Mouse (Mus musculus): ENCODE results near the gene Ddias. TPM values are rescaled to one million over a fixed set of nuclear protein-coding genes. Genes with fewer than 3 reads are reported as not detected.

The Ddias gene
- total and polyA plus RNA-seq, 2 experiments from 2014 or later, result 2.4 to 3.7 TPM

- no peak for DNase-seq (ENCODE audit: low spot score)
- ATAC-seq (ENCODE audit: low FRiP score), result no peak
- H3K27me3 ChIP-seq (ENCODE audit: insufficient read depth, low read length), result no peaks in the 10 kb centered on the region
- no peak overlapping the region for H3K27ac ChIP-seq (ENCODE audit: low read depth, low read length)
- H3K9me3 ChIP-seq (ENCODE audit: low read length), result no peaks in the 10 kb centered on the region
- no peak overlapping the region for H3K9ac ChIP-seq (replicated peaks; ENCODE audit: low read length, poor library complexity, severe bottlenecking)
- H3K36me3 ChIP-seq (ENCODE audit: insufficient read depth, low read length), result no peaks in the 10 kb centered on the region
- TF ChIP-seq CTCF (IDR thresholded peaks at IDR 0.05), result no peak
- no peak overlapping the region for H3K4me2 ChIP-seq (ENCODE audit: low read depth, low read length, poor library complexity, severe bottlenecking)
- H3K4me3 ChIP-seq (ENCODE audit: low read depth, low read length), result no peak overlapping the region
- no peaks in the 10 kb centered on the region for H3K4me1 ChIP-seq (ENCODE audit: insufficient read depth, low read length)
- 81% methylated on average over 5 of the region's 5 CpGs for WGBS
These were observed 22.0 kb upstream of the Ddias start for GRCm38 (mm10) chr7:92896036-92896435.

GRCm38 (mm10) chr7:92893478-92893877, 19.4 kb upstream of the Ddias start:
- 52% methylated on average over 3 of the region's 3 CpGs for WGBS
- Histone ChIP-seq H3K9ac (replicated peaks; ENCODE audit: low read length, poor library complexity, severe bottlenecking) (no peak overlapping the region), H3K4me2 (ENCODE audit: low read depth, low read length, poor library complexity, severe bottlenecking) (no peak overlapping the region), H3K4me1 (ENCODE audit: insufficient read depth, low read length) (no peaks in the 10 kb centered on the region), H3K9me3 (ENCODE audit: low read length) (no peaks in the 10 kb centered on the region), H3K27me3 (ENCODE audit: insufficient read depth, low read length) (no peaks in the 10 kb centered on the region), H3K27ac (ENCODE audit: low read depth, low read length) (no peak overlapping the region), H3K36me3 (ENCODE audit: insufficient read depth, low read length) (no peaks in the 10 kb centered on the region), H3K4me3 (ENCODE audit: low read depth, low read length) (no peak overlapping the region)
- no peak for ATAC-seq (ENCODE audit: low FRiP score)
- TF ChIP-seq CTCF (IDR thresholded peaks at IDR 0.05), result peak; percentile 53
- no peak for DNase-seq (ENCODE audit: low spot score)

- ATAC-seq (ENCODE audit: low FRiP score), result no peak
These were observed 16.7 kb upstream of the Ddias start for GRCm38 (mm10) chr7:92890618-92891230.

GRCm38 (mm10) chr7:92890211-92890610, 16.2 kb upstream of the Ddias start:
- no peaks in the 10 kb centered on the region for H3K9me3 ChIP-seq (ENCODE audit: low read length)
- no peak for TF ChIP-seq CTCF (IDR thresholded peaks at IDR 0.05)
- no peak overlapping the region for H3K9ac ChIP-seq (replicated peaks; ENCODE audit: low read length, poor library complexity, severe bottlenecking)
- no peak for DNase-seq (ENCODE audit: low spot score)
- no peak overlapping the region for H3K4me3 ChIP-seq (ENCODE audit: low read depth, low read length)
- no peaks in the 10 kb centered on the region; the same call in 1 of the 2 replicates for H3K36me3 ChIP-seq (ENCODE audit: insufficient read depth, low read length)
- ATAC-seq (ENCODE audit: low FRiP score), result no peak
- no peaks in the 10 kb centered on the region for H3K27me3 ChIP-seq (ENCODE audit: insufficient read depth, low read length)
- H3K27ac ChIP-seq (ENCODE audit: low read depth, low read length), result no peak overlapping the region
- no peaks in the 10 kb centered on the region for H3K4me1 ChIP-seq (ENCODE audit: insufficient read depth, low read length)
- WGBS, result 68% methylated on average over 1 of the region's 1 CpGs
- H3K4me2 ChIP-seq (ENCODE audit: low read depth, low read length, poor library complexity, severe bottlenecking), result no peak overlapping the region

More at GRCm38 (mm10) chr7:92890618-92891230, 16.7 kb upstream of the Ddias start:
- H3K4me3 ChIP-seq (ENCODE audit: low read depth, low read length), result no peak overlapping the region
- H3K4me2 ChIP-seq (ENCODE audit: low read depth, low read length, poor library complexity, severe bottlenecking), result no peak overlapping the region
- H3K27ac ChIP-seq (ENCODE audit: low read depth, low read length), result no peak overlapping the region
- H3K4me1 ChIP-seq (ENCODE audit: insufficient read depth, low read length), result no peaks in the 10 kb centered on the region
- no peaks in the 10 kb centered on the region for H3K9me3 ChIP-seq (ENCODE audit: low read length)
- no peaks in the 10 kb centered on the region; the same call in 1 of the 2 replicates for H3K36me3 ChIP-seq (ENCODE audit: insufficient read depth, low read length)
- WGBS, result 70% methylated on average over 4 of the region's 4 CpGs
- no peak for DNase-seq (ENCODE audit: low spot score)
- H3K9ac ChIP-seq (replicated peaks; ENCODE audit: low read length, poor library complexity, severe bottlenecking), result no peak overlapping the region
- H3K27me3 ChIP-seq (ENCODE audit: insufficient read depth, low read length), result no peaks in the 10 kb centered on the region
- TF ChIP-seq CTCF (IDR thresholded peaks at IDR 0.05), result no peak

- Histone ChIP-seq H3K36me3 (ENCODE audit: insufficient read depth, low read length) (no peaks in the 10 kb centered on the region; the same call in 1 of the 2 replicates), H3K27me3 (ENCODE audit: insufficient read depth, low read length) (no peaks in the 10 kb centered on the region), H3K4me1 (ENCODE audit: insufficient read depth, low read length) (no peaks in the 10 kb centered on the region), H3K9ac (replicated peaks; ENCODE audit: low read length, poor library complexity, severe bottlenecking) (no peak overlapping the region), H3K9me3 (ENCODE audit: low read length) (no peaks in the 10 kb centered on the region), H3K27ac (ENCODE audit: low read depth, low read length) (no peak overlapping the region), H3K4me2 (ENCODE audit: low read depth, low read length, poor library complexity, severe bottlenecking) (no peak overlapping the region), H3K4me3 (ENCODE audit: low read depth, low read length) (no peak overlapping the region)
- 94% methylated on average over 5 of the region's 5 CpGs for WGBS
- TF ChIP-seq CTCF (IDR thresholded peaks at IDR 0.05), result no peak
- ATAC-seq (ENCODE audit: low FRiP score) (no peak), DNase-seq (ENCODE audit: low spot score) (no peak)
These were observed 13.2 kb upstream of the Ddias start for GRCm38 (mm10) chr7:92887230-92887629.

- Histone ChIP-seq H3K9ac (replicated peaks; ENCODE audit: low read length, poor library complexity, severe bottlenecking) (no peak overlapping the region), H3K4me1 (ENCODE audit: insufficient read depth, low read length) (no peaks in the 10 kb centered on the region), H3K4me3 (ENCODE audit: low read depth, low read length) (no peak overlapping the region), H3K4me2 (ENCODE audit: low read depth, low read length, poor library complexity, severe bottlenecking) (no peak overlapping the region), H3K27ac (ENCODE audit: low read depth, low read length) (no peak overlapping the region), H3K36me3 (ENCODE audit: insufficient read depth, low read length) (no peaks in the 10 kb centered on the region; the same call in 1 of the 2 replicates), H3K9me3 (ENCODE audit: low read length) (no peaks in the 10 kb centered on the region), H3K27me3 (ENCODE audit: insufficient read depth, low read length) (no peaks in the 10 kb centered on the region)
- 87% methylated on average over 7 of the region's 7 CpGs for WGBS
- TF ChIP-seq CTCF (IDR thresholded peaks at IDR 0.05), result no peak
- no peak for DNase-seq (ENCODE audit: low spot score)
- ATAC-seq (ENCODE audit: low FRiP score), result no peak
These were observed 12.8 kb upstream of the Ddias start for GRCm38 (mm10) chr7:92886801-92887200.
